Mouse (Mus musculus) bone marrow macrophage, adult 2 months (primary cell): ENCODE data around the gene 4930451I11Rik.

Experiments
- CTCF ChIP-seq: IDR thresholded peaks from 2 replicates; pipeline ENCODE4 v1.5.1; 2012; ENCODE audit warnings: low read depth, mild to moderate bottlenecking, low read length, moderate library complexity
- POLR2A ChIP-seq: IDR thresholded peaks from 2 replicates; pipeline ENCODE4 v1.6.1; 2012; ENCODE audit warnings: mild to moderate bottlenecking, low read depth, low read length, borderline replicate concordance

DNA sequence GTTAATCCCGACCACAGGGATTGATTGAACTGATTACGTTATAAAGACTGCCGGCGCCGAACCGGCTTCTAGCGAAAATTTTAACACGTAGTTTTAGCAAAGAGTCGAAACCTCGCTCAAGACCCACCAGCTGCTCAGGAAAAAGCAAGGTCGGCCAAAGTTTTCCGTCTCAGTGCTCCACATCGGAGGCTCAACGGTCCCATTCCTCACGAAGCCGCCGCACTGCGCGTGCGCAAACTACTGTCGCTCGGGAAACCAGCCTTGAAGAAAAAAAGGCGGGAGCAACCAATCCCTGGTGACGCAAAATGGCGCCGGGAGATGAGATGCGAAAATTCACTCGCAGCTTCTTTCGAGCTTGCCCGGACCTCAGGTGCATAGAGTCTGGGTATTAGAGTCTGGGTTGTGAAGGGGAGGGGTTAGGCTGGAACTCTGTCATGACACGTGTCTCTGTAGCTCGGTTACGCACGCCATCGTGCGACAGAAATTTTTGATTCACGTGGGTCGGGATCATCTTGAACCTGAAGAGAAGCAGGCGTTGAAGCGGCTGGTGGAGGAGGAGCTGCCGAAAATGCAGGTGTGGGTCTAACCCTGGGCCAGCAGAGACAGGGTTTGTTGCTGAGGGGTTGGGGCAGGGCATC lies 30.8 kb upstream of the 4930451I11Rik start, which contains the start of gene Ino80e:
- no peak for TF ChIP-seq CTCF
- TF ChIP-seq POLR2A = no peak
